Mouse (Mus musculus) midbrain, embryonic 16.5 days (tissue): ENCODE results near the gene Tmem210. TPM values are rescaled to one million over a fixed set of nuclear protein-coding genes. Genes with fewer than 3 reads are reported as not detected.

ENCODE experiments used
- ATAC-seq: fragments of 200-750 bp; cut with Nextera tagmentation; 2 replicates; pipeline ENCODE4 v1.8.0; 2017; ENCODE audit warnings: moderate TSS enrichment
- H3K27ac ChIP-seq: fragments of 300-500 bp; sonication (generic); 2 replicates; pipeline ENCODE4 v1.5.1; 2014; ENCODE audit warnings: mild to moderate bottlenecking, low read length, mixed read lengths
- H3K27me3 ChIP-seq: fragments of 300-500 bp; sonication (generic); 2 replicates; pipeline ENCODE4 v1.6.1; 2014; ENCODE audit warnings: low read depth, low read length, mixed read lengths; ENCODE audit not compliant: control insufficient read depth, insufficient read depth
- H3K36me3 ChIP-seq: fragments of 300-500 bp; sonication (generic); 2 replicates; pipeline ENCODE4 v1.6.1; 2014; ENCODE audit warnings: mild to moderate bottlenecking, low read length, moderate library complexity, mixed read lengths; ENCODE audit not compliant: control insufficient read depth, insufficient read depth
- H3K4me1 ChIP-seq: fragments of 300-500 bp; sonication (generic); 2 replicates; pipeline ENCODE4 v1.6.1; 2014; ENCODE audit warnings: mild to moderate bottlenecking, low read length, mixed read lengths; ENCODE audit not compliant: control insufficient read depth, insufficient read depth
- H3K4me2 ChIP-seq: fragments of 300-500 bp; sonication (generic); 2 replicates; pipeline ENCODE4 v1.6.1; 2014; ENCODE audit warnings: mild to moderate bottlenecking, low read length, mixed read lengths
- H3K4me3 ChIP-seq: fragments of 300-500 bp; sonication (generic); 2 replicates; pipeline ENCODE4 v1.5.1; 2014; ENCODE audit warnings: low read depth, mild to moderate bottlenecking, low read length, moderate library complexity, mixed read lengths
- H3K9ac ChIP-seq: fragments of 300-500 bp; sonication (generic); 2 replicates; pipeline ENCODE4 v1.6.1; 2014; ENCODE audit warnings: low read depth, low read length, mixed read lengths
- H3K9me3 ChIP-seq: fragments of 300-500 bp; sonication (generic); replicated peaks from 2 replicates; pipeline ENCODE4 v1.6.1; 2014; ENCODE audit warnings: mild to moderate bottlenecking, low read length, mixed read lengths; ENCODE audit not compliant: control insufficient read depth, poor library complexity, severe bottlenecking
- WGBS: fragments of 180-500 bp; shearing (Covaris S2); extraction: QIAGEN DNeasy Blood & Tissue Kit; methylation state at CpG from one replicate; pipeline ENCODE4 v1.1.7; 2014; 5-methylcytosine and 5-hydroxymethylcytosine counted together
- polyA plus RNA-seq: library from polyadenylated mRNA; unstranded; fragments of >200 nt; fragmentation: Nextera tagmentation; extraction: Ambion mirVana; gene quantifications from 2 replicates; pipeline ENCODE4 v1.2.1, GENCODE M21; 2015

The Tmem210 gene
- polyA plus RNA-seq, 1 experiment from 2014 or later = not detected

GRCm38 (mm10) chr2:25289651-25290050, 1.7 kb downstream of the Tmem210 start, which contains the start of gene Lrrc26:
Gene Lrrc26, plus strand, starts transcription at chr2:25289915.
- Histone ChIP-seq H3K4me3 (peak within 1 kb of the TSS; percentile 5), H3K36me3 (peaks cover 19% of the 10 kb centered on the region), H3K9ac (peak within 1 kb of the TSS; percentile 42; the same call in 1 of the 2 replicates), H3K27me3 (peaks cover 58% of the 10 kb centered on the region), H3K27ac (no peak within 1 kb of the TSS), H3K4me2 (peak within 1 kb of the TSS; percentile 35), H3K9me3 (no peaks in the 10 kb centered on the region), H3K4me1 (peaks cover 23% of the 10 kb centered on the region)
- WGBS = 6% methylated on average over 11 of the region's 11 CpGs
- ATAC-seq = no peak

DNA sequence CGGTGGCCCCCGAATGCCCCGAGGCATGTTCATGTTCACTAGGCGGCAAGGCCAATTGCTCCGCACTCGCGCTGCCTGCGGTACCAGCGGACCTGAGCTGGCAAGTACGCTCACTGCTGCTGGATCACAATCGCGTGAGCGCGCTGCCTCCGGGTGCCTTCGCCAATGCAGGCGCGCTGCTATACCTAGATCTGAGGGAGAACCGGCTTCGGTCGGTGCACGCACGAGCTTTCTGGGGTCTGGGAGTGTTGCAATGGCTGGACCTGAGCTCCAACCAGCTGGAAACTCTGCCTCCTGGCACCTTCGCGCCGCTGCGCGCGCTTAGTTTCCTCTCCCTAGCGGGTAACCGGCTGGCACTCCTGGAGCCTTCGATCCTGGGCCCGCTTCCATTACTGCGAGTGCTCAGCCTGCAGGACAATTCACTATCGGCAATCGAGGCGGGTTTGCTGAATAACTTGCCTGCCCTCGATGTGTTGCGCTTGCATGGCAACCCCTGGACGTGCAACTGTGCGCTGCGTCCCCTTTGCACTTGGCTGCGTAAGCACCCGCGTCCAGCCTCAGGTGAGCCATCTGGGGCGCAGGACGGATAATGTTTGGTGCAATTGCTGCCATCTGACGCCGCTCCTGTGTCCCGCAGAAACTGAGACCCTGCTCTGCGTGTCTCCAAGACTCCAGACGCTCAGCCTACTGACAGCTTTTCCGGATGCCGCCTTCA, 2.3 kb downstream of the Tmem210 start:
- WGBS = 1% methylated on average over 54 of the region's 54 CpGs
- H3K4me3 ChIP-seq = peak overlapping the region; percentile 5
- peaks cover 62% of the 10 kb centered on the region for H3K27me3 ChIP-seq
- H3K4me2 ChIP-seq = peak overlapping the region; percentile 35
- peaks cover 18% of the 10 kb centered on the region for H3K36me3 ChIP-seq
- no peaks in the 10 kb centered on the region for H3K9me3 ChIP-seq
- H3K4me1 ChIP-seq = peaks cover 23% of the 10 kb centered on the region
- H3K27ac ChIP-seq = no peak overlapping the region
- ATAC-seq = peak; percentile 65
- H3K9ac ChIP-seq = peak overlapping the region; percentile 42; the same call in 1 of the 2 replicates

DNA sequence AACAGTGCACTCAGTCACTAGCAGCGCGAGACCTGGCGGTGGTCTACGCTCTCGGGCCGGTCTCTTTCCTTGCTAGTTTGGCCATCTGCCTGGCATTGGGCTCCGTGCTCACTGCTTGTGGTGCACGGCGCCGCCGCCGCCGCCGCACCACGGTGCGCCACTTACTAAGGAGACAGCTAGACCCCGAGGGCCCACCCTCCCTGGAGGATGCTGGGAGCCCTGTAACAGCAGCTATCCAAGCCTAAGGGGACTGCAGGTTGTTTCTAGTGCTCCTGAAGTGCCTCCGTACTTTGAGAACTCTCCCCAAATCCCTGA, 2.8 kb downstream of the Tmem210 start:
- H3K9ac ChIP-seq = peak overlapping the region; percentile 42; the same call in 1 of the 2 replicates
- peak overlapping the region; percentile 35 for H3K4me2 ChIP-seq
- peak overlapping the region; percentile 5 for H3K4me3 ChIP-seq
- H3K4me1 ChIP-seq = peaks cover 23% of the 10 kb centered on the region
- 1% methylated on average over 18 of the region's 18 CpGs for WGBS
- ATAC-seq = peak; percentile 29
- H3K27ac ChIP-seq = no peak overlapping the region
- peaks cover 62% of the 10 kb centered on the region for H3K27me3 ChIP-seq
- peaks cover 18% of the 10 kb centered on the region; the same call in 1 of the 2 replicates for H3K36me3 ChIP-seq
- H3K9me3 ChIP-seq = no peaks in the 10 kb centered on the region

DNA sequence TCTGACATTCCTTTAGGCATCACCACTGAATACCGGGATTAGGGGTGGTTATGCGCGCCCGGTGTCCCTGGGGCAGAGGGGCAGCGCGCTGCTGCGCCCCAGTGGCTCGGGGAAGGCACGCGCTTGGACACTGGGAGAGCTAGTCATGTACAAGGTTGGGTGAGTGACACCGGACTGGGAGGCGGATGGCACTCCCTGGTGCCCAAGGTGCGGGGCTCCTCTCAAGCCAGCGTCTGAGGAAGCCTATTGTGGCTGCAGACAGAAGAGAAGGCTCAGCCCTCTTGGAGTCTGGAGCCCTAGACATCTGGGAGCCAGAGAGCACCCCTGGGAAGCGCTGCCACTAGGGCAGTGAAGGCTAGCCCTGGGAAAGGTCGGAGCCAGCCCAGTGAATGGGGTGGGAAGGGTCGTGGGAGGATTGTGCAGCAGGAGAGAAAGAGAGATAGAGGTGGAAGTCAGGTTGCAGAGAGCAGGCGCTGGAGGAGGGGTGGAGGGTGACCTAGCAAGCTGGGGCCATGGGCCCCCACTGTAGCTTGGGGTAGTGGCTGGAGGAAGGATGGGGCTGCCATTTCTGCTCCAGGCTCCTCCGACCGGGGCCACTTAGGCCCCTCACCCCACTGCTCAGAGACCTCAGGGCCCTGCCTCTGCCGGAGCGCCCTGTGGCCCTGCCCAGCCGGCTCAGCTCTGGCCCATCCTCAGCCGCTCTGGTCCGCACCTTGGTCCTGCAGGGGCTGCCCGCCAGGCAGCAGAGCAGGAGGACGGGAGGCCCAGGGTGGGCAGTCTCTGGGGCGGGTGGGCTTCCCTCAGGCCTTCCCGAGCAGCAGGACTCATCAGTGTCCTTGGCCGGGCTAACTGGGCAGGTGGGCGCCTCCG, 3.5 kb downstream of the Tmem210 start:
- H3K4me1 ChIP-seq = peaks cover 23% of the 10 kb centered on the region
- ATAC-seq = no peak
- peak overlapping the region; percentile 5; the same call in 1 of the 2 replicates for H3K4me3 ChIP-seq
- H3K27me3 ChIP-seq = peaks cover 62% of the 10 kb centered on the region
- WGBS = 7% methylated on average over 30 of the region's 32 CpGs
- peak overlapping the region; percentile 35 for H3K4me2 ChIP-seq
- no peaks in the 10 kb centered on the region for H3K9me3 ChIP-seq
- H3K27ac ChIP-seq = no peak overlapping the region
- no peak overlapping the region; the same call in 1 of the 2 replicates for H3K9ac ChIP-seq
- peaks cover 21% of the 10 kb centered on the region for H3K36me3 ChIP-seq

- 6% methylated on average over 39 of the region's 43 CpGs for WGBS
- no peak for ATAC-seq
- peaks cover 62% of the 10 kb centered on the region for H3K27me3 ChIP-seq
Measured at GRCm38 (mm10) chr2:25292054-25292544, 4.2 kb downstream of the Tmem210 start.

GRCm38 (mm10) chr2:25292856-25293255, 4.9 kb downstream of the Tmem210 start:
- ATAC-seq = no peak
- no peak overlapping the region for H3K9ac ChIP-seq
- H3K27ac ChIP-seq = no peak overlapping the region
- no peak overlapping the region for H3K4me3 ChIP-seq
- H3K36me3 ChIP-seq = peaks cover 30% of the 10 kb centered on the region
- H3K9me3 ChIP-seq = no peaks in the 10 kb centered on the region
- 0% methylated on average over 1 of the region's 1 CpGs for WGBS
- H3K4me1 ChIP-seq = peaks cover 23% of the 10 kb centered on the region
- no peak overlapping the region for H3K4me2 ChIP-seq
- peaks cover 62% of the 10 kb centered on the region for H3K27me3 ChIP-seq

More at GRCm38 (mm10) chr2:25292054-25292544, 4.2 kb downstream of the Tmem210 start:
- Histone ChIP-seq H3K9me3 (no peaks in the 10 kb centered on the region), H3K4me1 (peaks cover 23% of the 10 kb centered on the region), H3K36me3 (peaks cover 27% of the 10 kb centered on the region), H3K27ac (no peak overlapping the region), H3K4me3 (peak overlapping the region; percentile 20), H3K4me2 (peak overlapping the region; percentile 29; the same call in 1 of the 2 replicates), H3K9ac (no peak overlapping the region)

- H3K4me2 ChIP-seq = no peak overlapping the region
- H3K4me1 ChIP-seq = peaks cover 23% of the 10 kb centered on the region
- no peak overlapping the region for H3K27ac ChIP-seq
- no peak overlapping the region for H3K4me3 ChIP-seq
- ATAC-seq = no peak
- H3K9ac ChIP-seq = no peak overlapping the region
- peaks cover 32% of the 10 kb centered on the region for H3K36me3 ChIP-seq
- H3K27me3 ChIP-seq = peaks cover 55% of the 10 kb centered on the region
- WGBS = 77% methylated on average over 9 of the region's 9 CpGs
- no peaks in the 10 kb centered on the region for H3K9me3 ChIP-seq
Measured at GRCm38 (mm10) chr2:25293706-25294105, 5.8 kb downstream of the Tmem210 start.

GRCm38 (mm10) chr2:25297093-25297492, 9.1 kb downstream of the Tmem210 start:
- ATAC-seq = no peak
- peaks cover 28% of the 10 kb centered on the region for H3K27me3 ChIP-seq

More at GRCm38 (mm10) chr2:25297093-25297492, 9.1 kb downstream of the Tmem210 start:
- Histone ChIP-seq H3K4me2 (no peak overlapping the region), H3K9me3 (no peaks in the 10 kb centered on the region), H3K36me3 (peaks cover 38% of the 10 kb centered on the region), H3K4me1 (peaks cover 4% of the 10 kb centered on the region), H3K9ac (no peak overlapping the region), H3K4me3 (no peak overlapping the region), H3K27ac (no peak overlapping the region)
- WGBS = 81% methylated on average over 8 of the region's 8 CpGs
